Mouse (Mus musculus): ENCODE measurements at regions not wholly inside any gene's neighbourhood (a gene's known extent, or its start where the extent isn't known, plus 50 kb on each side); places are given as distances from the start of the nearest gene placed in this dataset.

DNA sequence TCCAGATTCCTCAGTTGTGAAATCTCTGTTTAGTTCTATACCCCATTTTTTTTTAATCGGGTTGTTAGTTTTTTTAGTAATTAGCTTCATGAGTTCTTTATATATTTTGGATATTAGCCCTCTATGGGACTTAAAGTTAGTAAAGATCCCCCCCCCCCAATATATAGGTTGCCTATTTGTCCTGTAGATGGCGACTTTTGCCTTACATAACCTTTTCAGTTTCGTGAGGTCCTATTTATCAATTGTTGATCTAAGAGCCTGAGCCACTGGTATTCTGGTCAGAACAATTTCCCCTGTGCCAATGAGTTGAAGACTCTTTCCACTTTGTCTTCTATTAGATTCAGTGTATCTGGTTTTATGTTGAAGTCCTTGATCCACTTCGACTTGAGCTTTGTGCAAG is 80.0 kb upstream of the Hpgds start:
- Histone ChIP-seq H3K4me2 (replicated peaks) (no peak overlapping the region), H3K27me3 (no peaks in the 10 kb centered on the region), H3K9me3 (replicated peaks) (no peaks in the 10 kb centered on the region), H3K36me3 (no peaks in the 10 kb centered on the region), H3K4me1 (no peaks in the 10 kb centered on the region), H3K4me3 (no peak overlapping the region), H3K27ac (no peak overlapping the region), H3K9ac (no peak overlapping the region)
- 74% methylated on average over 4 of the region's 4 CpGs for WGBS
- ATAC-seq (ENCODE audit: low FRiP score), result no peak

DNA sequence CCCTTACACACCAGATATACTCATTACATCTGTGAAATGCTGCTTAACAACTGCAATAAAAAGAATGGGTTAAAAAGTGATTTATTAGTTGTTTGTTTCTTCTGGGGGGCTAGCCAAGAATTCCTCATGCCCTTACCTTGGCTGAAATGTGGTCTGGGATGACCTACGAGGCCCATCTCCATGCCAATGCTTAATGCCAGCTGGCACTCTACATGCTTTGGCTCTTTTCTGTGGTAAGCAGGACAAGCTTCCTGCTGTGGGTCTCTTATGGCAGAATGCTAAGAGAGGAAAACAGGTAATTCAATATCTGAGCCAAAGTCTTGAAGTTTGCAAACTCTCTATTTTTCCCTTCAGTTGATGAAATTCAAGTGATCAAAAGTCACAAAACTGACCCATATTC is 117.9 kb upstream of the Hpgds start:
- no peaks in the 10 kb centered on the region for H3K9me3 ChIP-seq (replicated peaks)
- no peak overlapping the region for H3K9ac ChIP-seq
- H3K4me2 ChIP-seq (replicated peaks), result no peak overlapping the region
- H3K4me1 ChIP-seq, result no peaks in the 10 kb centered on the region
- H3K27ac ChIP-seq, result no peak overlapping the region
- no peak overlapping the region for H3K4me3 ChIP-seq
- no peaks in the 10 kb centered on the region for H3K36me3 ChIP-seq
- ATAC-seq (ENCODE audit: low FRiP score), result no peak
- no peaks in the 10 kb centered on the region for H3K27me3 ChIP-seq
- 93% methylated on average over 1 of the region's 1 CpGs for WGBS

DNA sequence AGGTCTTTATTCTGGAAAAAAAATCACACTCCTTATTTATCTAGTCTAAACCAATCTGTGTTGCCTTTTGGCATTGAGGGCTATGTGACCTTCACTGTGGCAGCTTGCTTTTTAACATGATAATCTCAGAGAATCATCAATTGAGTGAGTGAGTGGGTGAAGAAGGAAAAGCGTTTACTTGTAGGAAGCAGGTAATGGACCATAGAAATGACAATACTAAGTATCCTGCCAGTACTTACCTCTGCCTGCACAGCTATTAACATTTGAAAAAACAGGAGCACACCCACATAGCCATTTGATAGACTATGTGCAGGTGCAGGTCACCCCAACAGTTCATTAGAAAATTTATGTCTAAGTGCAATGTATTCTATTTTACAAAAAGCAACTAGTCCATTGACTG is 110.2 kb upstream of the C130060K24Rik start:
- Histone ChIP-seq H3K27me3 (no peaks in the 10 kb centered on the region), H3K27ac (no peak overlapping the region), H3K4me2 (replicated peaks) (no peak overlapping the region), H3K36me3 (no peaks in the 10 kb centered on the region), H3K9ac (no peak overlapping the region), H3K9me3 (replicated peaks) (no peaks in the 10 kb centered on the region), H3K4me3 (no peak overlapping the region), H3K4me1 (no peaks in the 10 kb centered on the region)
- no peak for ATAC-seq (ENCODE audit: low FRiP score)
- 67% methylated on average over 1 of the region's 1 CpGs for WGBS

DNA sequence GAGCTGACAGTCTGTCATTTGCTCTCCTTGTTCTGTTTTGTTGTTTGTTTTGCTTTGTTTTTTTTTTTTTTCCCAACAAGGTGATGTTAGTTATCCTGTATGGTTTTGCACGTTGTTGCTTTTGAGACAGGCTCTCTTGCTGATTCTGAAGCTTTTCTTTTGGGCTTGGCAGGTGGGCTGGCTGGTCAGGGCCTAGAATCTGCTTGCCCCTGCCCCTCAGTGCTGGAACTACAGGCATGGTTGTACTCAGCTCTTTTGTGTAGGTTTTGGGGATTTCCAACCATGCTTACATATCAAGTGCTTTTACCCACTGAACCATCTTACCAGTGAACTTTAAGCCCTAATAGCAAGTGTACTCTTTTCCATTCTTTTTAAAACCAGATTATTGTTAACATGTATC is 70.7 kb upstream of the C130060K24Rik start:
- ATAC-seq (ENCODE audit: low FRiP score), result peak; percentile 48; the same call in 1 of the 2 replicates

DNA sequence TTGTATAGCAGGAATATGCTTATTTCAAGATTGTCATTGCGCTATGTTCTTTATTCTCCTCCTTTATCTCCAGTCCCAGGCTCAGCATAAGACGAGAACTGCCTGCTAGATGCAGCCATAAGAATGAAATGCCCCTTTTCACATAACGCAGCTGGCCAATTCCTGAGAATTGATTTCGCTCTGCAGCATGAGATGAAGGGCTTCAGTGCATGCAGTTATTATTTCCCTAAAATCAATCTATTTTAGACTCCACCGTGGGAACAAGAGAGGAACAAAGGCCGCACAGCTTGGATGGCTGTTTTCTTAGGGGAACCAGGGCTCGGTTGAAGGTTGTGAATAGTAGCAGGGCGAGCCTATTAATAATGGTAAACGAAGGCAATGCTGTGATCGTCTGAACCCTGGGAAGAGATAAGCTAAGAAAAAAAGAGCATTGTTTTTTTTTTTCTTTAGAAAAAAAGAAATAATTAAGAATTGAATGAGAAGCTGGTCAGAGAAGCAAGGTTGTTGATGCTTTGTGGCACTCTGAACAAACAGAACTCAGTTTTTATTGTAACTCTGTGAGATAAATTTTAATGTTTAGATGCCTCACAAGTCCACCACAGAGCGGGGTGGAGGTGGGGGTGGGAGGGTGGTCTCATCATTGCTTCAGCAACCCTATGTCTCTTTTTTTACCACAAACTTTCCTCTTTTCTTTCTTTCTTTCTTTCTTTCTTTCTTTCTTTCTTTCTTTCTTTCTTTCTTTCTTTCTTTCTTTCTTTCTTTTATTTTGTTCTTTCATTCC is 69.9 kb upstream of the C130060K24Rik start:
- Histone ChIP-seq H3K36me3 (no peaks in the 10 kb centered on the region), H3K4me1 (no peaks in the 10 kb centered on the region; the same call in 1 of the 2 replicates), H3K4me2 (replicated peaks) (no peak overlapping the region), H3K9me3 (replicated peaks) (peaks cover 5% of the 10 kb centered on the region; the same call in 1 of the 2 replicates), H3K4me3 (no peak overlapping the region), H3K9ac (no peak overlapping the region), H3K27me3 (no peaks in the 10 kb centered on the region), H3K27ac (peak overlapping the region; percentile 83)
- 27% methylated on average over 11 of the region's 11 CpGs for WGBS
- ATAC-seq (ENCODE audit: low FRiP score), result peak; percentile 84

More for the DNA sequence above, 70.7 kb upstream of the C130060K24Rik start:
- H3K36me3 ChIP-seq, result no peaks in the 10 kb centered on the region
- no peak overlapping the region for H3K4me3 ChIP-seq
- no peaks in the 10 kb centered on the region; the same call in 1 of the 2 replicates for H3K4me1 ChIP-seq
- H3K9ac ChIP-seq, result no peak overlapping the region
- 6% methylated on average over 1 of the region's 1 CpGs for WGBS
- 0 out of 2 replicates have a peak overlapping the region, but pooled peaks have one; percentile 57 for H3K27ac ChIP-seq
- peaks cover 5% of the 10 kb centered on the region; the same call in 1 of the 2 replicates for H3K9me3 ChIP-seq (replicated peaks)
- no peak overlapping the region for H3K4me2 ChIP-seq (replicated peaks)
- no peaks in the 10 kb centered on the region for H3K27me3 ChIP-seq

DNA sequence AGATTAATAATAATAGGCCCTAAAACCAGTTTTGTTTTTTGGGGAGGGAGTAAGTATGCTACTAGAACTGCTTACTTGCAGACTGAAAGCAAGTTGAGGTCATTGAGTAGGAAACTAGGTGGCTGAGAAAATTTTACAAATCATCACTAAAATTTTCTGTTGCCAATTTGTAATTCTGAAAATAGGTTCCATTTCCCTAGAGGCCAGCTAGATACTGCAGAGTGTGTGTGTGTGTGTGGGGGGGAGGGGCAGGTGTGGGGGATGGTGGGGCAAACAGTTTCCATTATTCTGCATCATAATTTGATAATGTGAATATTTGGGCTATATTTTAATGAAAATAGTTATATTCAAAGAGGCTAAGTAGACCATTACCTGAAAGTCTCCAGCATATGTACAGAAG is 69.1 kb upstream of the C130060K24Rik start:
- H3K27ac ChIP-seq, result no peak overlapping the region
- no peaks in the 10 kb centered on the region for H3K27me3 ChIP-seq
- no peak overlapping the region for H3K4me2 ChIP-seq (replicated peaks)
- no peaks in the 10 kb centered on the region for H3K36me3 ChIP-seq
- no peak overlapping the region for H3K9ac ChIP-seq
- peak; percentile 46; the same call in 1 of the 2 replicates for ATAC-seq (ENCODE audit: low FRiP score)
- peaks cover 5% of the 10 kb centered on the region; the same call in 1 of the 2 replicates for H3K9me3 ChIP-seq (replicated peaks)
- no peak overlapping the region for H3K4me3 ChIP-seq
- no peaks in the 10 kb centered on the region; the same call in 1 of the 2 replicates for H3K4me1 ChIP-seq

Measured in hindbrain, embryonic 12.5 days (tissue).